Mouse (Mus musculus): ENCODE measurements at regions not wholly inside any gene's neighbourhood (a gene's known extent, or its start where the extent isn't known, plus 50 kb on each side); places are given as distances from the start of the nearest gene placed in this dataset.

- TF ChIP-seq CTCF (conservative IDR thresholded peaks at IDR 0.05; ENCODE audit: low read length) (no peak), NANOG (IDR thresholded peaks at IDR 0.05; ENCODE audit: borderline replicate concordance, low read length) (no peak)
These were observed 622.5 kb upstream of the Vstm2b start for GRCm38 (mm10) chr7:40275658-40276057.

Measured in E14TG2a.4 (cell line).